Mouse (Mus musculus): ENCODE measurements at regions not wholly inside any gene's neighbourhood (a gene's known extent, or its start where the extent isn't known, plus 50 kb on each side); places are given as distances from the start of the nearest gene placed in this dataset.

DNA sequence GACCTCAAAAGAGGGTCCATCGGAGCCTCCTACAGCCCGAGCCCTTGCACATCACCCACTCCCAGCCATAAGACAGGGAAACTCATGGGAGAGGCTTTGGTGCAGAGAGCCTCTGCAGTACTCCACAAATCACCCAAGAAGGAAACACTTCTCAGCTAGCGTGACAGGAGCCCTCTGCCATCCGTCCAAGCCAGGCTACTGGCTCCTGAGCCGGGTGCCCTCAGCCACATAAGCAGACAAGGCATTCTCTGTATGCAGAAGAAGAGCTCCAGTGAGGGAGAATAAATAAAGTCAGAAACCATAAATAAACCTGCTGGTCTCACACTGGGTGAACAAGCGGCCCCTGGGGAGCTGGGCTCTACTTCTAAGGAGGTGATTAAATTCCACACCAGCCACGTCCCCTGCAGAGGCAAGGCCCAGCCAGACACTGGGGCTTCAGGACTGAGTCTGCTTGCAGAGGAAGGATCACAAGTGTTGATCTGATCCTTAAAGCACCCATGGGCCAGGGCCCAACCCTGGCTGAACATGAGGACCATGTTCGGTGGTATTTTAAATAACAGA is 243.0 kb upstream of the Mocs1 start:
- H3K4me3 ChIP-seq, result no peak overlapping the region
- no peaks in the 10 kb centered on the region for H3K9me3 ChIP-seq
- H3K4me1 ChIP-seq, result 0 out of 2 replicates have a peak, but pooled peaks cover under 1% of the 10 kb centered on the region
- ATAC-seq (replicated peaks), result no peak
- H3K36me3 ChIP-seq, result no peaks in the 10 kb centered on the region
- no peak overlapping the region for H3K4me2 ChIP-seq (replicated peaks)
- H3K9ac ChIP-seq (replicated peaks), result no peak overlapping the region
- no peak overlapping the region for H3K27ac ChIP-seq (replicated peaks)
- 52% methylated on average over 8 of the region's 8 CpGs for WGBS
- no peaks in the 10 kb centered on the region for H3K27me3 ChIP-seq

DNA sequence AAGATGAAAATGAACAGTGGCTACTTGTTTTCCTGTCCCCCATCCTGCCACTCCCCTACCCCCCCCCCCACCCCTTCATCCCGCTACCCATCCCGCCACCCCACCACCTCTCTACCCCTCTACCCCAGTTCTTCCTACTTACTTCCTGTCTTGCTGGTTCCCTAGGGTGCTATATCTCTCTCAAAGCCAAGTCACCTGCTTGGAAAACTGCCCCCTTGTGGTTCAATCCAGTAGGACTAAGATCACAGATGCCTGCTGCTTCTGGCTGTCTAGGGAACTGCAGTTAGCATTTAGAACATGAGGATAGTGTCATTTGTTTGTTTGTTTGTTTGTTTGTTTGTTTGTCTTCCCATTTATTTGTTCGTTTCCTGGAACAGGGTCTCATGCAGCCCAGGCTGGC is 238.4 kb upstream of the Mocs1 start:
- no peak for ATAC-seq (replicated peaks)
- WGBS, result 51% methylated on average over 3 of the region's 3 CpGs

GRCm38 (mm10) chr17:49190337-49190736 is 237.8 kb upstream of the Mocs1 start:
- Histone ChIP-seq H3K36me3 (no peaks in the 10 kb centered on the region), H3K4me3 (no peak overlapping the region), H3K9ac (replicated peaks) (no peak overlapping the region), H3K4me2 (replicated peaks) (no peak overlapping the region), H3K27me3 (no peaks in the 10 kb centered on the region), H3K4me1 (no peaks in the 10 kb centered on the region), H3K27ac (replicated peaks) (no peak overlapping the region), H3K9me3 (no peaks in the 10 kb centered on the region)
- ATAC-seq (replicated peaks), result peak; percentile 51; the same call in 1 of the 2 replicates
- WGBS, result 55% methylated on average over 4 of the region's 4 CpGs

More for the DNA sequence above, 238.4 kb upstream of the Mocs1 start:
- H3K27me3 ChIP-seq, result no peaks in the 10 kb centered on the region
- no peak overlapping the region for H3K4me3 ChIP-seq
- H3K4me1 ChIP-seq, result no peaks in the 10 kb centered on the region
- H3K36me3 ChIP-seq, result no peaks in the 10 kb centered on the region
- H3K4me2 ChIP-seq (replicated peaks), result no peak overlapping the region
- H3K9me3 ChIP-seq, result no peaks in the 10 kb centered on the region
- no peak overlapping the region for H3K9ac ChIP-seq (replicated peaks)
- H3K27ac ChIP-seq (replicated peaks), result no peak overlapping the region

- Histone ChIP-seq H3K4me3 (no peak overlapping the region), H3K4me1 (no peaks in the 10 kb centered on the region), H3K27ac (replicated peaks) (no peak overlapping the region), H3K36me3 (no peaks in the 10 kb centered on the region), H3K4me2 (replicated peaks) (no peak overlapping the region), H3K9me3 (0 out of 2 replicates have a peak, but pooled peaks cover 4% of the 10 kb centered on the region), H3K9ac (replicated peaks) (no peak overlapping the region), H3K27me3 (no peaks in the 10 kb centered on the region)
- no peak for ATAC-seq (replicated peaks)
- WGBS, result 71% methylated on average over 8 of the region's 8 CpGs
These were observed 232.0 kb upstream of the Mocs1 start for GRCm38 (mm10) chr17:49196046-49196684.

- ATAC-seq (replicated peaks), result no peak
These were observed 226.7 kb upstream of the Mocs1 start for GRCm38 (mm10) chr17:49201495-49201894.

GRCm38 (mm10) chr17:49205095-49205494 is 223.1 kb upstream of the Mocs1 start:
- no peak for ATAC-seq (replicated peaks)
- Histone ChIP-seq H3K9me3 (0 out of 2 replicates have a peak, but pooled peaks cover 4% of the 10 kb centered on the region), H3K4me2 (replicated peaks) (no peak overlapping the region), H3K4me3 (no peak overlapping the region), H3K9ac (replicated peaks) (no peak overlapping the region), H3K4me1 (peaks cover 4% of the 10 kb centered on the region), H3K27ac (replicated peaks) (no peak overlapping the region), H3K27me3 (no peaks in the 10 kb centered on the region), H3K36me3 (no peaks in the 10 kb centered on the region)
- 26% methylated on average over 5 of the region's 5 CpGs for WGBS

More at GRCm38 (mm10) chr17:49201495-49201894, 226.7 kb upstream of the Mocs1 start:
- Histone ChIP-seq H3K9ac (replicated peaks) (no peak overlapping the region), H3K9me3 (0 out of 2 replicates have a peak, but pooled peaks cover 4% of the 10 kb centered on the region), H3K4me3 (no peak overlapping the region), H3K36me3 (no peaks in the 10 kb centered on the region), H3K27me3 (no peaks in the 10 kb centered on the region), H3K4me1 (peaks cover 4% of the 10 kb centered on the region), H3K27ac (replicated peaks) (no peak overlapping the region), H3K4me2 (replicated peaks) (no peak overlapping the region)
- WGBS, result 86% methylated on average over 3 of the region's 3 CpGs

DNA sequence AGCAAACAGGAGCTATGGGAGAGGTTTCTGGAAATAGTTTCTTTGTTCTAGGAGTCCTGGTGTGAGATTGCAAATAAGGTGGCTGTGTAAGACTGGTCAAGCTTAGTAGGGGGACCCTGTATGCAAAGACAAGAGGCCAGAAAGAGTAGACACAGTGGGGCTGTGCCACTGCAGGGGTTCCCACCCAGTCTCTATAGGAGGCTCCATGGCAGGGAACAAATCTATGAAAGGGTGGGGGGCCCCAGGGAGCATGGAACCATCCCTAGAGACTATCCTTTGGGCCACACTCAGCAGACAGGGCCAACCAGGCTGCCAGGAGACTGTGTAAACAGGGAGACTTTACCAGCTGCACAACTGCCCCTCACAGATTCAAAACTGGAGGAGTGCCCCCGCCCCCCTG is 222.6 kb upstream of the Mocs1 start:
- 54% methylated on average over 1 of the region's 1 CpGs for WGBS

DNA sequence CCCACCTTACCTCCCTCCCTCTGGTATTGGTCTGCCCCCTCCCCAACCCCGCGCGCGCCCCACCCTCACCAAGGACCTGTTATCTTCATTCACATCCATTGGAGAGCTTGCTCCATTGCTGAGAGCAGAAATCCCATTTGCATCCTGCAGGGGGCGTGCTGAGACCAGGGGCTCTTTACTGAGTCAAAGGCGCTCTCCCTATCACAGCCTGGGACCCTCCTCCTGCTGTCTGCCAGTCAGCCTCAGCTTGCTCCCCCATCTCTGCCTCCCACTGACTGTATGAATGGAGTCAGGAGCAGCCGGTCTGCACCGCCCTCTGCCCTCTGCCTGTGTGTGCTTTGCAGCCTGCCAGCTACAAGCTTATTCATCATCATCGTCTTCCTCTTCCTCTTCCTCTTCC is 221.5 kb upstream of the Mocs1 start:
- ATAC-seq (replicated peaks), result 0 out of 2 replicates have a peak, but pooled peaks have one; percentile 75
- H3K36me3 ChIP-seq, result no peaks in the 10 kb centered on the region
- no peaks in the 10 kb centered on the region for H3K9me3 ChIP-seq
- H3K4me2 ChIP-seq (replicated peaks), result no peak overlapping the region
- 29% methylated on average over 9 of the region's 9 CpGs for WGBS
- H3K27ac ChIP-seq (replicated peaks), result no peak overlapping the region
- no peaks in the 10 kb centered on the region for H3K27me3 ChIP-seq
- no peak overlapping the region for H3K4me3 ChIP-seq
- H3K9ac ChIP-seq (replicated peaks), result no peak overlapping the region
- peaks cover 4% of the 10 kb centered on the region for H3K4me1 ChIP-seq

More for the DNA sequence above, 222.6 kb upstream of the Mocs1 start:
- Histone ChIP-seq H3K27me3 (no peaks in the 10 kb centered on the region), H3K9me3 (no peaks in the 10 kb centered on the region), H3K4me3 (no peak overlapping the region), H3K4me1 (peaks cover 4% of the 10 kb centered on the region), H3K9ac (replicated peaks) (no peak overlapping the region), H3K4me2 (replicated peaks) (no peak overlapping the region), H3K27ac (replicated peaks) (no peak overlapping the region), H3K36me3 (no peaks in the 10 kb centered on the region)
- 0 out of 2 replicates have a peak, but pooled peaks have one; percentile 30 for ATAC-seq (replicated peaks)

DNA sequence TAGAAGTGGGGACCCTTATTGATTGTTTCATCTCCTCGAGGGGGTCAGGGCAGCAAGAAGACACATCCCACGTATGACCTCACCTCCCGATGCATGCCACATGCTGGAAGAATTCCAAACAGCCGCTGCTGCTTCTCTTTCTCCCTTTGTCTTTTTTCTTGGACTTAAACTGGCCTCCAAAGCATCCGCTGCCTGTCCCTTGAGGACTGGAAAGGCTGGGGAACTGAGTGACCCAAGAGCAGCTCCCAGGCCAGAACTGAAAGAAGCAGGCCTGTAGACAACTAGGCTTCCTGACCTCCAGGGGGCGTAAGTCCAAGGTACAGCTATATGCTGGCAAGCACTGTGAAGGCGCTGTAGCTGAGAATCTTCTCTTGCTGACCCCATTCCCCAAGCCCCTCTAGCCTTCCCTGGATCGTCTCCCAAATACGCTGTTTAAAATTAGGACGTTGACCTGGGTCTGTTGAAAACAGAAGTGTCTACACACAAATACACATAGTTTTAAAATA is 219.8 kb upstream of the Mocs1 start:
- H3K4me2 ChIP-seq (replicated peaks), result no peak overlapping the region
- no peak overlapping the region for H3K4me3 ChIP-seq
- H3K4me1 ChIP-seq, result peaks cover 11% of the 10 kb centered on the region
- no peak overlapping the region for H3K9ac ChIP-seq (replicated peaks)
- ATAC-seq (replicated peaks), result no peak
- no peaks in the 10 kb centered on the region for H3K27me3 ChIP-seq
- H3K27ac ChIP-seq (replicated peaks), result no peak overlapping the region
- no peaks in the 10 kb centered on the region for H3K9me3 ChIP-seq
- WGBS, result 62% methylated on average over 10 of the region's 10 CpGs
- no peaks in the 10 kb centered on the region for H3K36me3 ChIP-seq

GRCm38 (mm10) chr17:49212918-49213317 is 215.2 kb upstream of the Mocs1 start:
- peaks cover 8% of the 10 kb centered on the region for H3K4me1 ChIP-seq
- H3K9me3 ChIP-seq, result no peaks in the 10 kb centered on the region
- H3K27me3 ChIP-seq, result no peaks in the 10 kb centered on the region
- H3K36me3 ChIP-seq, result no peaks in the 10 kb centered on the region
- 0 out of 2 replicates have a peak, but pooled peaks have one; percentile 42 for ATAC-seq (replicated peaks)
- H3K9ac ChIP-seq (replicated peaks), result no peak overlapping the region
- peak overlapping the region; percentile 27; the same call in 1 of the 2 replicates for H3K27ac ChIP-seq (replicated peaks)
- 40% methylated on average over 13 of the region's 13 CpGs for WGBS
- H3K4me2 ChIP-seq (replicated peaks), result peak overlapping the region; percentile 20
- H3K4me3 ChIP-seq, result 0 out of 2 replicates have a peak overlapping the region, but pooled peaks have one; percentile 9

- Histone ChIP-seq H3K4me1 (peaks cover 14% of the 10 kb centered on the region), H3K4me3 (no peak overlapping the region), H3K27me3 (no peaks in the 10 kb centered on the region), H3K9me3 (no peaks in the 10 kb centered on the region), H3K9ac (replicated peaks) (no peak overlapping the region), H3K4me2 (replicated peaks) (no peak overlapping the region), H3K27ac (replicated peaks) (no peak overlapping the region), H3K36me3 (no peaks in the 10 kb centered on the region)
- no peak for ATAC-seq (replicated peaks)
- WGBS, result 80% methylated on average over 8 of the region's 8 CpGs
These were observed 212.9 kb upstream of the Mocs1 start for GRCm38 (mm10) chr17:49215281-49215680.

GRCm38 (mm10) chr17:49219512-49220197 is 208.5 kb upstream of the Mocs1 start:
- H3K4me1 ChIP-seq, result peaks cover 6% of the 10 kb centered on the region
- H3K9ac ChIP-seq (replicated peaks), result no peak overlapping the region
- H3K27ac ChIP-seq (replicated peaks), result 0 out of 2 replicates have a peak overlapping the region, but pooled peaks have one; percentile 1
- H3K36me3 ChIP-seq, result no peaks in the 10 kb centered on the region
- no peak overlapping the region for H3K4me2 ChIP-seq (replicated peaks)
- no peaks in the 10 kb centered on the region for H3K9me3 ChIP-seq
- 49% methylated on average over 4 of the region's 4 CpGs for WGBS
- no peak overlapping the region for H3K4me3 ChIP-seq
- ATAC-seq (replicated peaks), result peak; percentile 66
- H3K27me3 ChIP-seq, result no peaks in the 10 kb centered on the region

Measured in forebrain, embryonic 15.5 days (tissue).